23 mouse cellular contexts compared by ENCODE assay signal in genomic region chr14:30272976-30273375, GRCm38 (mm10).
DNase-seq lines count a peak whose midpoint lies in the region; ATAC-seq lines count a peak whose summit lies in the region.
"Had no signal": no experiment of that assay in that cellular context is flagged by ENCODE, and none has a peak within 500 bp of the region (broad histone marks: within the 10 kb centered on the region; RNA-seq: fewer than 3 reads in every experiment).

No protein-coding gene starts in this region.

- no peak overlapping the region for H3K4me3 ChIP-seq in heart, embryonic 16.5 days (ENCODE audit: low read length)
- H3K4me3 ChIP-seq in liver, embryonic 12.5 days, result no peak overlapping the region
- H3K4me3 ChIP-seq: embryonic facial prominence, embryonic 10.5 days; forebrain, embryonic 12.5 days; heart, embryonic 15.5 days; hindbrain, embryonic 10.5 days; intestine, embryonic 15.5 days; kidney, embryonic 15.5 days; limb, embryonic 15.5 days had no signal

- H3K27me3 ChIP-seq in heart, embryonic 16.5 days (ENCODE audit: control insufficient read depth, insufficient read depth, low read length), result no peaks in the 10 kb centered on the region
- peaks cover 20% of the 10 kb centered on the region for H3K27me3 ChIP-seq in liver, embryonic 12.5 days (replicated peaks)
- H3K27me3 ChIP-seq: forebrain, embryonic 12.5 days; heart, embryonic 15.5 days; intestine, embryonic 15.5 days; kidney, embryonic 15.5 days; limb, embryonic 15.5 days had no signal

- no peak overlapping the region for H3K4me2 ChIP-seq in heart, embryonic 16.5 days (ENCODE audit: low read depth, low read length)
- H3K4me2 ChIP-seq in liver, embryonic 12.5 days, result no peak overlapping the region
- H3K4me2 ChIP-seq: forebrain, embryonic 12.5 days; heart, embryonic 15.5 days; intestine, embryonic 15.5 days; kidney, embryonic 15.5 days; limb, embryonic 15.5 days had no signal

- no peak overlapping the region for H3K9ac ChIP-seq in heart, embryonic 16.5 days (ENCODE audit: low read length)
- no peak overlapping the region for H3K9ac ChIP-seq in liver, embryonic 12.5 days
- H3K9ac ChIP-seq: forebrain, embryonic 12.5 days; heart, embryonic 15.5 days; intestine, embryonic 15.5 days; kidney, embryonic 15.5 days; limb, embryonic 15.5 days had no signal

- H3K4me1 ChIP-seq in heart, embryonic 16.5 days (ENCODE audit: control insufficient read depth, insufficient read depth, low read length), result no peaks in the 10 kb centered on the region
- H3K4me1 ChIP-seq in liver, embryonic 12.5 days, result no peaks in the 10 kb centered on the region
- H3K4me1 ChIP-seq: embryonic facial prominence, embryonic 10.5 days; forebrain, embryonic 12.5 days; heart, embryonic 15.5 days; hindbrain, embryonic 10.5 days; kidney, embryonic 15.5 days; limb, embryonic 15.5 days had no signal

- intact Hi-C loops in heart, postnatal 36 days (cut with DNase I), result no loop called here

- no peaks in the 10 kb centered on the region for H3K9me3 ChIP-seq in heart, embryonic 16.5 days (replicated peaks; ENCODE audit: control insufficient read depth, low read length)
- H3K9me3 ChIP-seq in liver, embryonic 12.5 days (replicated peaks), result no peaks in the 10 kb centered on the region
- H3K9me3 ChIP-seq: embryonic facial prominence, embryonic 10.5 days; forebrain, embryonic 12.5 days; heart, embryonic 15.5 days; hindbrain, embryonic 10.5 days; intestine, embryonic 15.5 days; kidney, embryonic 15.5 days; limb, embryonic 15.5 days had no signal

- ATAC-seq in heart, embryonic 16.5 days (replicated peaks; ENCODE audit: extremely low read depth, insufficient read depth, low FRiP score), result peak; percentile 10; the same call in 1 of the 2 replicates
- peak; percentile 72 for ATAC-seq in activated CD4-positive, CD25-positive, alpha-beta regulatory T cell, adult 4 months
- no peak for ATAC-seq in liver, embryonic 12.5 days
- ATAC-seq: intestine, embryonic 15.5 days; midbrain, embryonic 16.5 days; Patski had no signal

- no peaks in the 10 kb centered on the region for H3K36me3 ChIP-seq in heart, embryonic 16.5 days (ENCODE audit: control insufficient read depth, insufficient read depth)
- no peaks in the 10 kb centered on the region for H3K36me3 ChIP-seq in liver, embryonic 12.5 days
- H3K36me3 ChIP-seq: embryonic facial prominence, embryonic 10.5 days; forebrain, embryonic 12.5 days; heart, embryonic 15.5 days; hindbrain, embryonic 10.5 days; intestine, embryonic 15.5 days; kidney, embryonic 15.5 days; limb, embryonic 15.5 days had no signal

- no peak for DNase-seq in heart, postnatal 36 days
- peak; percentile 41 for DNase-seq in CD4-positive helper T cell, adult 2 months (ENCODE audit: low read depth, low spot score)
- DNase-seq in thymus, postnatal 0 days (ENCODE audit: low spot score), result peak; percentile 87
- no peak for DNase-seq in cerebellum, adult 8-10 months
- DNase-seq in kidney, postnatal 14 days, result no peak
- DNase-seq: adrenal gland, postnatal 25 days; cerebellum, adult 11-12 months; gastrocnemius, postnatal 14 days; layer of hippocampus, postnatal 36 days; lung, postnatal 10 days; right cerebral cortex, postnatal 4 days had no signal

- no peak overlapping the region for H3K27ac ChIP-seq in heart, embryonic 16.5 days (ENCODE audit: low read length)
- no peak overlapping the region for H3K27ac ChIP-seq in liver, embryonic 12.5 days
- H3K27ac ChIP-seq: embryonic facial prominence, embryonic 10.5 days; forebrain, embryonic 12.5 days; heart, embryonic 15.5 days; hindbrain, embryonic 10.5 days; intestine, embryonic 15.5 days; kidney, embryonic 15.5 days; limb, embryonic 15.5 days had no signal

- 67% methylated on average over 4 of the region's 4 CpGs for WGBS in heart, embryonic 16.5 days
- 54% methylated on average over 4 of the region's 4 CpGs for WGBS in liver, embryonic 12.5 days (ENCODE audit: insufficient replicate concordance)

Comparison
In these comparisons a context has a peak if more than half of its experiments do, and no peak if none do; other contexts are left out.
1. DNase-seq: peak in CD4-positive helper T cell, adult 2 months (single experiment) and thymus, postnatal 0 days (single experiment); none in heart, postnatal 36 days (0 of 2), cerebellum, adult 8-10 months (single experiment) and kidney, postnatal 14 days (single experiment).